Mouse (Mus musculus) limb, embryonic 11.5 days (tissue): ENCODE measurements around the gene Cadm2. TPM values are rescaled to one million over a fixed set of nuclear protein-coding genes. Genes with fewer than 3 reads are reported as not detected.

Source experiments
- ATAC-seq: fragments of 200-750 bp; cut with Nextera tagmentation; 2 replicates; pipeline ENCODE4 v1.8.0; 2017; ENCODE audit warnings: low read depth; ENCODE audit not compliant: insufficient number of reproducible peaks, low FRiP score, low TSS enrichment
- DNase-seq: peaks from one replicate; pipeline ENCODE4 v3.0.0-alpha.2; 2015; ENCODE audit warnings: low spot score
- H3K27ac ChIP-seq: fragments of 300-500 bp; sonication (generic); replicated peaks from 2 replicates; pipeline ENCODE4 v1.5.1; 2014; ENCODE audit warnings: low read depth, mild to moderate bottlenecking, low read length
- H3K27me3 ChIP-seq: fragments of 300-500 bp; sonication (generic); 2 replicates; pipeline ENCODE4 v1.6.1; 2014; ENCODE audit warnings: mild to moderate bottlenecking, low read length, mixed read lengths; ENCODE audit not compliant: control insufficient read depth, insufficient read depth
- H3K36me3 ChIP-seq: fragments of 300-500 bp; sonication (generic); 2 replicates; pipeline ENCODE4 v1.6.1; 2014; ENCODE audit warnings: mild to moderate bottlenecking, low read length, moderate library complexity, mixed read lengths; ENCODE audit not compliant: control insufficient read depth, insufficient read depth
- H3K4me1 ChIP-seq: fragments of 300-500 bp; sonication (generic); 2 replicates; pipeline ENCODE4 v1.6.1; 2014; ENCODE audit warnings: low read length, mixed read lengths; ENCODE audit not compliant: control insufficient read depth, insufficient read depth
- H3K4me2 ChIP-seq: fragments of 300-500 bp; sonication (generic); 2 replicates; pipeline ENCODE4 v1.6.1; 2014; ENCODE audit warnings: low read depth, mild to moderate bottlenecking, moderate library complexity; ENCODE audit not compliant: severe bottlenecking
- H3K4me3 ChIP-seq: fragments of 300-500 bp; sonication (generic); 2 replicates; pipeline ENCODE4 v1.5.1; 2014; ENCODE audit warnings: low read depth, low read length
- H3K9ac ChIP-seq: fragments of 300-500 bp; sonication (generic); 2 replicates; pipeline ENCODE4 v1.6.1; 2014; ENCODE audit warnings: mild to moderate bottlenecking, low read length
- H3K9me3 ChIP-seq: fragments of 300-500 bp; sonication (generic); 2 replicates; pipeline ENCODE4 v1.6.1; 2016; ENCODE audit warnings: low read length; ENCODE audit not compliant: control insufficient read depth
- WGBS: fragments of 180-500 bp; shearing (Covaris S2); extraction: QIAGEN DNeasy Blood & Tissue Kit; methylation state at CpG from one replicate; pipeline ENCODE4 v1.1.7; 2014; 5-methylcytosine and 5-hydroxymethylcytosine counted together
- polyA plus RNA-seq: library from polyadenylated mRNA; unstranded; fragments of >200 nt; fragmentation: Nextera tagmentation; extraction: Ambion mirVana; gene quantifications from 2 replicates; pipeline ENCODE4 v1.2.1, GENCODE M21; 2014

The Cadm2 gene
- polyA plus RNA-seq, 1 experiment from 2014 or later, result 2.8 TPM

GRCm38 (mm10) chr16:67578842-67579517 lies 41.7 kb downstream of the Cadm2 start:
- no peak for ATAC-seq
- Histone ChIP-seq H3K4me3 (no peak overlapping the region), H3K4me2 (no peak overlapping the region), H3K27ac (no peak overlapping the region), H3K9me3 (no peaks in the 10 kb centered on the region), H3K36me3 (no peaks in the 10 kb centered on the region), H3K9ac (no peak overlapping the region), H3K4me1 (no peaks in the 10 kb centered on the region), H3K27me3 (no peaks in the 10 kb centered on the region)
- WGBS, result 38% methylated on average over 11 of the region's 11 CpGs
- DNase-seq, result no peak

- no peak for ATAC-seq
- H3K9me3 ChIP-seq, result no peaks in the 10 kb centered on the region
- no peak overlapping the region for H3K4me3 ChIP-seq
- H3K36me3 ChIP-seq, result no peaks in the 10 kb centered on the region
- WGBS, result 83% methylated on average over 5 of the region's 5 CpGs
- no peak overlapping the region for H3K4me2 ChIP-seq
- no peak overlapping the region for H3K27ac ChIP-seq
- no peak for DNase-seq
- no peaks in the 10 kb centered on the region for H3K4me1 ChIP-seq
- no peaks in the 10 kb centered on the region for H3K27me3 ChIP-seq
- H3K9ac ChIP-seq, result no peak overlapping the region
Observed at GRCm38 (mm10) chr16:67575557-67575956, 45.2 kb downstream of the Cadm2 start.

- Histone ChIP-seq H3K36me3 (no peaks in the 10 kb centered on the region), H3K4me1 (no peaks in the 10 kb centered on the region), H3K4me3 (no peak overlapping the region), H3K27ac (no peak overlapping the region), H3K4me2 (no peak overlapping the region), H3K9me3 (no peaks in the 10 kb centered on the region), H3K27me3 (no peaks in the 10 kb centered on the region), H3K9ac (no peak overlapping the region)
- 84% methylated on average over 1 of the region's 1 CpGs for WGBS
- ATAC-seq (no peak), DNase-seq (no peak)
Observed at GRCm38 (mm10) chr16:67526992-67527391, 93.7 kb downstream of the Cadm2 start.

DNA sequence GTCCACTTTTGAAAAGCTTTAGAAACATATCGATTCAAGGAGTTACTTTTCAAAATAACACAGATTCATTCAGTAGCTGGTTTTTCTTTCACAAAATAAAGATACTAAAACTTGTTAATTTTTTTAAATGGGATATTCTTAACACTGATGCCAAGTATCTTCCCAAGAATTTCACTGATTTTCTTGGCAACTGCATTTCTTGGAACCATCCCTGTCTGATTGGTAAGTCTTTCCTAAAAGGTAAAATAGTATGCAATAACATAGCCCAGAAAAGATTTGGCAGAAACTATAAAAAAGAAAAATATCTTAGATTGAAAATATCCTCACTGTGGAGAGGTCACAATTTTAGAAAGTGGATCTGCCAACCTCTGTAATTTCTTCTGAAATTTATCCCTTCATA lies 95.8 kb downstream of the Cadm2 start:
- H3K36me3 ChIP-seq, result no peaks in the 10 kb centered on the region
- ATAC-seq (no peak), DNase-seq (no peak)
- H3K9ac ChIP-seq, result no peak overlapping the region
- no peaks in the 10 kb centered on the region for H3K4me1 ChIP-seq
- H3K4me2 ChIP-seq, result no peak overlapping the region
- H3K9me3 ChIP-seq, result no peaks in the 10 kb centered on the region
- no peak overlapping the region for H3K27ac ChIP-seq
- H3K4me3 ChIP-seq, result no peak overlapping the region
- H3K27me3 ChIP-seq, result no peaks in the 10 kb centered on the region
- WGBS, result 89% methylated on average over 1 of the region's 1 CpGs

DNA sequence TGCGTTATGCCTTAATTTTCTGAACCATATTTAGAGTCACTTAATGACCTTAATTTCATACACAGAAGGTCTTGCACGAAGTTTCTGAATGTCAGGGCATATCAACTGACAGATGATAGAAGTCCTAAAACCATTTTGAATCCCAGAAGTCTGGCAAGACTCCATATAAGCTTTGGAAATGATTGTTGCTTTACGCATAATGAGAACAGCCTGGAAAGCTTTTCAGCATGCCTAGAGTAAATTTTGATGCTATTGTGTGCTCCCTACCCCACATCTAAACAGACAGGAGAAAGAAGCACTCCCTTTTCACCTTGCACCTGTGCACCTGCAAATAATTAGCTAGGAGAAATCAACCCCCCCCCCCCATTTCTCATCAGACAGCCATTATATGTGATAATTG lies 102.4 kb downstream of the Cadm2 start:
- Histone ChIP-seq H3K27me3 (no peaks in the 10 kb centered on the region), H3K36me3 (no peaks in the 10 kb centered on the region), H3K27ac (no peak overlapping the region), H3K4me1 (no peaks in the 10 kb centered on the region), H3K4me3 (no peak overlapping the region), H3K9me3 (no peaks in the 10 kb centered on the region), H3K4me2 (no peak overlapping the region), H3K9ac (no peak overlapping the region)
- DNase-seq, result no peak
- 78% methylated on average over 3 of the region's 3 CpGs for WGBS
- no peak for ATAC-seq

DNA sequence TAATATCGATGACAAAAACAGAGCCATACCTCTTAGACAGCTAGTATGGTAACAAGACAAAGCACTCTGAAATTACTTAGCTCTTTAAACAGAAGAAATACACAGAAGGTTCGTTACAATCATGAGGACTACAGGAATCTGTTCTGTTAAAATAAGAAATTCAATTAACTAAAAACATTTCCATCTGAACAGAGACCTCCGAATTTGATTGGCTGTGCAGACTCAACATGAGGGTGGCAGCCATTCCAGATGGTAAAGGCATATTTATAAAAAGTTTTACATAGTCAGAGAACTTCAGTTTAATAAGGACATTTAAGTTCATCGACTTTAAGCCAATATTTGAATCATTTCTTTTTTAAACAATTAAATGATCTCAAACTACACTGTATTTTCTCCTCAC lies 105.2 kb downstream of the Cadm2 start:
- H3K4me2 ChIP-seq, result no peak overlapping the region
- 84% methylated on average over 4 of the region's 4 CpGs for WGBS
- ATAC-seq, result no peak

GRCm38 (mm10) chr16:67509079-67509478 lies 111.6 kb downstream of the Cadm2 start:
- Histone ChIP-seq H3K4me1 (no peaks in the 10 kb centered on the region), H3K9ac (no peak overlapping the region), H3K4me2 (no peak overlapping the region), H3K9me3 (no peaks in the 10 kb centered on the region), H3K27me3 (no peaks in the 10 kb centered on the region), H3K36me3 (no peaks in the 10 kb centered on the region), H3K4me3 (no peak overlapping the region), H3K27ac (no peak overlapping the region)
- WGBS, result 80% methylated on average over 9 of the region's 9 CpGs
- ATAC-seq, result no peak
- DNase-seq, result no peak

More for the DNA sequence above, 105.2 kb downstream of the Cadm2 start:
- no peak overlapping the region for H3K27ac ChIP-seq
- H3K4me3 ChIP-seq, result no peak overlapping the region
- H3K27me3 ChIP-seq, result no peaks in the 10 kb centered on the region
- H3K4me1 ChIP-seq, result no peaks in the 10 kb centered on the region
- no peak for DNase-seq
- H3K36me3 ChIP-seq, result no peaks in the 10 kb centered on the region
- H3K9me3 ChIP-seq, result no peaks in the 10 kb centered on the region
- H3K9ac ChIP-seq, result no peak overlapping the region

DNA sequence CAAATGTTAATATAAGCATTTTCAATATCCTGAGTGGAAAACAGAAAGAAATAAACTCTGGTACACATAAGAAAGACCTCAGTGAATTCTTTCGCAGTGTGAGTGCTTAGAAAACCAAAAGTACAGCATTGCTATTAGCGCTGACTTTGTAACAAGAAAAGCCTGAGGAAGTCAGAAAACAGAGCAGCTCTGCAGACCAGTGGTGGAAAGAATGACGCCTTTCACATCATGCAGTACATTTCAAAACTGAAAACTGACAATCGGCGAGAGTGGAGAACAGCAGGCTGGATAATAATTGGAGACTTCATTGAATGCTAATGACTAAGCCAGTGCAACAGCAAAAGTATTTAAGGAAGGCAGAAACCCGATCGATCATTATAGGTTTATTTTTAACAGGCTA lies 138.2 kb downstream of the Cadm2 start:
- H3K27ac ChIP-seq, result no peak overlapping the region
- 79% methylated on average over 7 of the region's 7 CpGs for WGBS
- no peaks in the 10 kb centered on the region for H3K27me3 ChIP-seq
- ATAC-seq (no peak), DNase-seq (no peak)
- no peaks in the 10 kb centered on the region for H3K9me3 ChIP-seq
- H3K36me3 ChIP-seq, result no peaks in the 10 kb centered on the region
- H3K4me2 ChIP-seq, result no peak overlapping the region
- H3K9ac ChIP-seq, result no peak overlapping the region
- H3K4me3 ChIP-seq, result no peak overlapping the region
- no peaks in the 10 kb centered on the region for H3K4me1 ChIP-seq

DNA sequence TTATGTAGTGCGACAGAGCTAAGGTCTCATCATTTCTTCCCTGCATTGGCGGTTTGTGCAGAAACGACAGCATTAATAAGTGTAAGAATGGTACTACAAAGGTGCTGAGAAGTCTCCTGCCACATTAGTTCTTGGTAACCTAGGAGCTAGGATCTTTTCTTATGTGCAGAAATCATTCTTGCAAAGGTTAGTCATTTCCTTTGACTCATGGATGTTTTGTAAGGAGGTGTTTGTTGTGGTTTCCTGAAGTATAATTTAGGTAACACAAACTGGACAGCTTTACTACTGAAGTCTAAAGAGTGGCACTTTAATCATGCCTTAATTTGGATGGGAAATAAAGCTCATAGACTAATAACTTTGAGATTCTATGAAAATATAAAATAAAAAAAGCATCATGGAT lies 153.7 kb downstream of the Cadm2 start:
- H3K27ac ChIP-seq, result no peak overlapping the region
- no peaks in the 10 kb centered on the region for H3K4me1 ChIP-seq
- H3K27me3 ChIP-seq, result no peaks in the 10 kb centered on the region
- H3K4me2 ChIP-seq, result no peak overlapping the region
- H3K4me3 ChIP-seq, result no peak overlapping the region
- no peak overlapping the region for H3K9ac ChIP-seq
- no peak for ATAC-seq
- H3K36me3 ChIP-seq, result no peaks in the 10 kb centered on the region
- WGBS, result 87% methylated on average over 3 of the region's 3 CpGs
- no peak for DNase-seq
- H3K9me3 ChIP-seq, result no peaks in the 10 kb centered on the region
